Mouse (Mus musculus): ENCODE results near the gene Clip1.

- TF ChIP-seq GATA1 (IDR thresholded peaks at IDR 0.05; ENCODE audit: borderline replicate concordance, low read length) (no peak), FLI1 (IDR thresholded peaks at IDR 0.05; ENCODE audit: low read length) (no peak)
Measured at GRCm38 (mm10) chr5:123694468-123694867, 10.1 kb upstream of the Clip1 start.

All from megakaryocyte, embryonic 14.5 days (primary cell).